Mouse (Mus musculus) liver, postnatal 0 days (tissue): ENCODE data around the gene Gm525. TPM values are rescaled to one million over a fixed set of nuclear protein-coding genes. Genes with fewer than 3 reads are reported as not detected.
"Not testable (repeated sequence)": the region's sequence is repeated elsewhere in the genome, so short reads cannot be mapped to it uniquely, and the experiment has no call there.

Experiments
- ATAC-seq: fragments of 200-750 bp; cut with Nextera tagmentation; 2 replicates; pipeline ENCODE4 v1.8.0; 2017; ENCODE audit warnings: mild to moderate bottlenecking, moderate library complexity
- DNase-seq: peaks from one replicate; pipeline ENCODE4 v3.0.0-alpha.2; 2016
- H3K27ac ChIP-seq: fragments of 300-500 bp; sonication (generic); 2 replicates; pipeline ENCODE4 v1.5.1; 2014; ENCODE audit warnings: antibody characterized with exemption, moderate library complexity, mild to moderate bottlenecking, low read depth
- H3K27me3 ChIP-seq: fragments of 300-500 bp; sonication (generic); 2 replicates; pipeline ENCODE4 v1.6.1; 2014; ENCODE audit warnings: low read length, control low read depth, mixed read lengths; ENCODE audit not compliant: insufficient read depth
- H3K36me3 ChIP-seq: fragments of 300-500 bp; sonication (generic); replicated peaks from 2 replicates; pipeline ENCODE4 v1.6.1; 2014; ENCODE audit warnings: mild to moderate bottlenecking, control low read depth, low read length, moderate library complexity, mixed read lengths; ENCODE audit not compliant: insufficient read depth
- H3K4me1 ChIP-seq: fragments of 300-500 bp; sonication (generic); 2 replicates; pipeline ENCODE4 v1.6.1; 2014; ENCODE audit warnings: antibody characterized with exemption, mild to moderate bottlenecking, control low read depth; ENCODE audit not compliant: insufficient read depth
- H3K4me2 ChIP-seq: fragments of 300-500 bp; sonication (generic); 2 replicates; pipeline ENCODE4 v1.6.1; 2014; ENCODE audit warnings: low read depth, mild to moderate bottlenecking, low read length, moderate library complexity, mixed read lengths
- H3K4me3 ChIP-seq: fragments of 300-500 bp; sonication (generic); 2 replicates; pipeline ENCODE4 v1.5.1; 2014; ENCODE audit warnings: low read depth, low read length
- H3K9ac ChIP-seq: fragments of 300-500 bp; sonication (generic); replicated peaks from 2 replicates; pipeline ENCODE4 v1.6.1; 2014; ENCODE audit warnings: mild to moderate bottlenecking, moderate library complexity
- H3K9me3 ChIP-seq: fragments of 300-500 bp; sonication (generic); 2 replicates; pipeline ENCODE4 v1.6.1; 2016; ENCODE audit warnings: mild to moderate bottlenecking, control low read depth, low read length, mixed read lengths
- CTCF ChIP-seq: sonication (generic); IDR thresholded peaks from 2 replicates; pipeline ENCODE4 v1.5.1; 2016; ENCODE audit warnings: antibody characterized with exemption, low read depth
- EP300 ChIP-seq: IDR thresholded peaks from 2 replicates; pipeline ENCODE4 v1.6.1; 2016; ENCODE audit warnings: antibody characterized with exemption, low read depth, mild to moderate bottlenecking
- WGBS: fragments of 180-500 bp; shearing (Covaris S2); extraction: QIAGEN DNeasy Blood & Tissue Kit; methylation state at CpG from one replicate; pipeline ENCODE4 v1.1.7; 2014; ENCODE audit not compliant: insufficient replicate concordance; 5-methylcytosine and 5-hydroxymethylcytosine counted together
- polyA plus RNA-seq: library from polyadenylated mRNA; unstranded; fragments of >200 nt; fragmentation: Nextera tagmentation; extraction: Ambion mirVana; gene quantifications from 2 replicates; pipeline ENCODE4 v1.2.1, GENCODE M21; 2015

Gene Gm525
- polyA plus RNA-seq, 1 experiment from 2014 or later: 0.39 TPM

DNA sequence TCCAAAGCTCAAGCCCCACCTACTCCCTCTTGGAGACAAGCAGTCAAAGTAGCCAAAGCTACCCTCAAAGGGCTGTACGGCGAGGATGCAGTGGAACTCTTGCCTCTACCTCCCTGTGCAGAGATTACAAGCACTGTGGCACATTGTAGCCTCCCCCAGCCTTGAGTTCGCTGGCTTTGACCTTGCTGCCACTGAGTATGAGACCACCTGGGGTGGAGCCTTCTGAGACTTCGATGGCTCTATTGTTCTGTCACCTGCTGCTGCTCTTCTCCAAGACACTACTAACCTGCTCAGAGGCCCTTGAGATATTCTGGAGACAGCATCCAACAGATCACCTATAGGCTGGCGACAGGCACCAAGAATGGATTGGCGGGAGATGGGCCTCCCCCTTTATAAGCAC is 43.1 kb upstream of the Gm525 start:
- DNase-seq: no peak
- no peaks in the 10 kb centered on the region for H3K9me3 ChIP-seq
- H3K27ac ChIP-seq: no peak overlapping the region
- H3K4me1 ChIP-seq: peaks cover 23% of the 10 kb centered on the region
- no peak overlapping the region for H3K4me2 ChIP-seq
- no peak overlapping the region for H3K4me3 ChIP-seq
- no peak overlapping the region for H3K9ac ChIP-seq
- WGBS: 85% methylated on average over 6 of the region's 6 CpGs
- no peaks in the 10 kb centered on the region for H3K36me3 ChIP-seq
- H3K27me3 ChIP-seq: no peaks in the 10 kb centered on the region
- ATAC-seq: no peak
- no peak for TF ChIP-seq CTCF
- TF ChIP-seq EP300: no peak

- ATAC-seq (no peak), DNase-seq (no peak)
- Histone ChIP-seq H3K27ac (no peak overlapping the region), H3K4me3 (no peak overlapping the region), H3K9ac (no peak overlapping the region), H3K9me3 (no peaks in the 10 kb centered on the region), H3K4me2 (no peak overlapping the region), H3K4me1 (peaks cover 17% of the 10 kb centered on the region), H3K27me3 (no peaks in the 10 kb centered on the region), H3K36me3 (no peaks in the 10 kb centered on the region)
- TF ChIP-seq CTCF: no peak
- TF ChIP-seq EP300: no peak
- 65% methylated on average over 1 of the region's 1 CpGs for WGBS
Observed at GRCm38 (mm10) chr11:89031189-89031588, 42.5 kb upstream of the Gm525 start.

DNA sequence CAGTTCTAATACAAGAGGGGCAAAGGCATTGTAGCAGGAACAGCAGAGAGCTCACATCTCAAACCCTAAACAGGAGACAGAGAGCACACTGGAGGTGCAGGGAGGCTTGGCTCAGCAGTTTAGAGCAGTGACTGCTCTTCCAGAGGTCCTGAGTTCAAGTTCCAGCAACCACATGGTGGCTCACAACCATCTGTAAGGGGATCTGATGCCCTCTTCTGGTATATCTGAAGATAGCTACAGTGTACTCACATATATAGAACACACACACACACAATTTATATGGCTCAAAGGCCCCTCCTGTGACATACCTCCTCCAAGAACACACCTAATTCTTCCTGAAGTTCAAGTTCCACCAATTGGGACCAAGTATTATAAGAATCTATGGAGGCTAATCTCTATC is 39.0 kb upstream of the Gm525 start:
- no peak for ATAC-seq
- peaks cover 3% of the 10 kb centered on the region; the same call in 1 of the 2 replicates for H3K36me3 ChIP-seq
- TF ChIP-seq CTCF: peak; percentile 49
- no peak for TF ChIP-seq EP300

GRCm38 (mm10) chr11:89035552-89035951 is 38.1 kb upstream of the Gm525 start:
- H3K9ac ChIP-seq: no peak overlapping the region
- ATAC-seq: peak; percentile 60

More for the DNA sequence above, 39.0 kb upstream of the Gm525 start:
- Histone ChIP-seq H3K4me1 (no peaks in the 10 kb centered on the region), H3K4me3 (no peak overlapping the region), H3K27me3 (no peaks in the 10 kb centered on the region), H3K9ac (no peak overlapping the region), H3K4me2 (no peak overlapping the region), H3K9me3 (no peaks in the 10 kb centered on the region), H3K27ac (no peak overlapping the region)
- no peak for DNase-seq

DNA sequence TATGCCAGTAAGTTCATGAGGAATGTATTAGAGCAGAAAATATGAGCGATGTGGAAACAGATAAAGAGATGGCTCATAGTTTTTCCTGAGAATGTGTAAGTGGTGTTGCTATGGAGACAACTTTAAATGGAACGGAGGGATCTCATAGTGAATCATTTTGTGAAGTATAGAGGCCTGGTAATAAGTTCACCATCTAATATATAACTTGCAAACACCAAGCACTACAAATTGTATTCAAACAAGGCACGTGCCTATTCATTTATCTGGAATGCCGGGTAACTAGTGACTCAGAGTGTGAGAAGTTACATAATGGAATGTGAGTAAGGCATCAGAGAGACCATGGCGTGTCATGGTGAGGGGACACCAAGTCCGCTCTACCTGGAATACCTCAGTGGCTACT is 35.1 kb upstream of the Gm525 start:
- H3K4me2 ChIP-seq: no peak overlapping the region
- no peak for DNase-seq
- TF ChIP-seq EP300 (no peak), CTCF (no peak)
- 85% methylated on average over 6 of the region's 6 CpGs for WGBS
- ATAC-seq: no peak
- H3K36me3 ChIP-seq: peaks cover 11% of the 10 kb centered on the region
- H3K9me3 ChIP-seq: no peaks in the 10 kb centered on the region
- H3K4me3 ChIP-seq: no peak overlapping the region
- H3K27me3 ChIP-seq: no peaks in the 10 kb centered on the region
- no peaks in the 10 kb centered on the region for H3K4me1 ChIP-seq
- no peak overlapping the region for H3K9ac ChIP-seq
- no peak overlapping the region for H3K27ac ChIP-seq

More at GRCm38 (mm10) chr11:89035552-89035951, 38.1 kb upstream of the Gm525 start:
- H3K27ac ChIP-seq: no peak overlapping the region
- no peak overlapping the region for H3K4me2 ChIP-seq
- H3K9me3 ChIP-seq: no peaks in the 10 kb centered on the region
- TF ChIP-seq CTCF: no peak
- TF ChIP-seq EP300: peak; percentile 61
- no peak overlapping the region for H3K4me3 ChIP-seq
- no peaks in the 10 kb centered on the region for H3K27me3 ChIP-seq
- DNase-seq: no peak
- no peaks in the 10 kb centered on the region for H3K4me1 ChIP-seq
- peaks cover 11% of the 10 kb centered on the region for H3K36me3 ChIP-seq
- 65% methylated on average over 3 of the region's 3 CpGs for WGBS

DNA sequence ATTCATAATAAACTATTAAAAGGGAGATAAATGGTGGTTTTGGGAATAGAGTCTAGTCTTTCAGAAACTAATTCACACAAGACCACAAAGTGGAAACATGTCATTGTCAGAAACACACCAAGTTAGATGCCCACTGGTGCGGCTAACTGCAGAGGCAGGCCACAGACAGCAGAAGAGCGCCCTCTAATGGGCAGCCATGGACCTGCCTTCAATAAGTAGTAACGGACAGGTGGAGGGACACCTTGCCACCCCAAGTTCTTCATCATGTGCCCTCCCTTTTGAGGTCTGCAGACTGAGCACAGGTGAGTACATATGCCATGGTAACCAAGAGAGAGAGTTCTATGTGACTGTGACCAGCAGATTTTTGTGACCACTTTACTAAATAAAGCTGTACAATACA is 34.3 kb upstream of the Gm525 start:
- Histone ChIP-seq H3K4me3 (no peak overlapping the region), H3K36me3 (peaks cover 14% of the 10 kb centered on the region), H3K27me3 (no peaks in the 10 kb centered on the region), H3K4me1 (no peaks in the 10 kb centered on the region), H3K9ac (no peak overlapping the region), H3K4me2 (no peak overlapping the region), H3K9me3 (no peaks in the 10 kb centered on the region), H3K27ac (no peak overlapping the region)
- no peak for TF ChIP-seq EP300
- peak; percentile 98 for TF ChIP-seq CTCF
- ATAC-seq (peak; percentile 60; the same call in 1 of the 2 replicates), DNase-seq (peak; percentile 80)
- WGBS: 24% methylated on average over 3 of the region's 3 CpGs

- not testable (repeated sequence) for ATAC-seq, H3K27ac ChIP-seq
Observed at GRCm38 (mm10) chr11:89041073-89041472, 32.6 kb upstream of the Gm525 start.

More at GRCm38 (mm10) chr11:89041073-89041472, 32.6 kb upstream of the Gm525 start:
- not testable (repeated sequence) for H3K9me3 ChIP-seq, H3K4me2 ChIP-seq, H3K27me3 ChIP-seq, H3K4me1 ChIP-seq, H3K4me3 ChIP-seq, DNase-seq, H3K9ac ChIP-seq
- H3K36me3 ChIP-seq: peaks cover 14% of the 10 kb centered on the region
- WGBS: 85% methylated on average over 6 of the region's 7 CpGs
